Mouse (Mus musculus) left cerebral cortex, adult 9 months (tissue): ENCODE results near the gene Cant1.

Experiments
- DNase-seq, 2 experiments: peaks; one replicate each; pipeline ENCODE4 v3.0.0; 2022; ENCODE audit warnings: low spot score in 2 of 2

Cant1 gene

DNA sequence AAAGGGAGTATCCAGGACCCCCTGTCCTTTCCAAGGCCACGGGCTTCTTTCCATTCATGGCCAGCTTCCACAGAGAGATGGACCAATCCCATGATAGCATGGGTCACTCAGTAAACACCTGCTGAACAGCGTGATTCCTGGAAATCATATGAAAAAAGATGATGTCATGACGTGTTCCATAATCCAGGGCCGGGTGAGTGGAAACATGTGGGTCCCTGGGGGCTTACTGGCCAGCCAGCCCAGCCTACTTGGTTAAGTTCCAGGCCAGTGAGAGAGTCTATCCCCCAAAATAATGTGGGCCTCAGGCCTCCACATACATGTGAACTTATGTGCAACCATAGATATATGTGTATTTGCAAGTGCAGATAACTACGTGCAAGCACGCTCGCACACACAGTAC is 47.0 kb downstream of the Cant1 start:
- no peak for DNase-seq

DNA sequence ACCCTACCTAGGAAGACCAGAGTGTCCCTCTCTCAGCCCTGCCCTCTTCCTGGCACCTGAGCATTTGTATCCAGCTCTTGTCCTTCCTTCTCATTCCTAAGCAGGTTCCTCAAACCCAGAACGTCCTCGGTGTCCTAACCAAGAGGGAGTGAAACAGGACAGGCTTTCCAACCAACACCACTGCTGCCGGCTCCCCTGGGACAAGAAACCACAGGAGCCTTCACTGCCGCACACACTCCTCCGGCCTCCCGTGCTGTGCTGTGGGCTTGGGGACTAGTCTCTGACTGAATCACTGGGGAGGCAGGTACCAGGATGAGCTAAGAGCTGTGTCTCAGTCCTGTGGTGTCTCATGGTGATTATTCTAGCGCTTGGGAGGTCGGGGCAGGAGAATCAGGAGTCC is 49.2 kb downstream of the Cant1 start:
- DNase-seq: no peak

DNA sequence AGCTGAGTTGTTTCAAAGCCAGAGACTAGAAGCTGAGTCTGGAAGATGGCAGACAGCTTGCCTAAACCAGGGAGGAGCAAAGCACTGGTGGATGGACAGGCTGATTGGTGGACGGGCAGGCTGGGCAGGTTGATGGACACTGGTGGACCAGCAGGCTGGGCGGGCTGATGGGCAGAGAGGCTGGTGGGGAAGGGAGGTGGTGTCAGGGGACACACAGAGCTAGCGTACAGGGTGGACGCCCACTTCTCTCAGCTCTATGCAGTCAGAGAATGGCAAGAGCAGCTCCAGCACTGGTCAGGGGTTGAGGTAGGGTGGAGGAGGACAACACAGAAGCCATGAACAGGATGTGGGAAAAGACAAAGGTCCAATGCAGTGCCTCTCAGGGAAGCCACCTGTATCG is 49.6 kb downstream of the Cant1 start:
- no peak for DNase-seq

DNA sequence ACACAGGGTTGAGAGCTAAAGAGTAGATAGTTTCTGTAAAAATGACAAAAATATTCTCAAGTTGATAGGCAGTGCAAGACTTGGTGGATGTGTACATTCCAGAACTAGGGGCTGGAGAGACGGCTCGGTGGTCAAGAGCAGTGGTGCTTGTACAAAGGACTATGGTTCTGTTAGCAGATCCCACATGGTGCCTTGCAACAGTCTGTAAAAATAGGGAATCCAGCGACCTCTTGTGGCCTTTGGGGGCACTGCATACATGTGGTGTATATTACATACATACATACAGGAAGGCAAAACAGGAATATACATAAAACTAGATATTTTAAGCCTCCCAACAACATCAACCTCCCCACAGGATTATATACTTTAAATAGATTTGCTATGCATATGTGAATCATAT is 50.6 kb downstream of the Cant1 start:
- no peak for DNase-seq

DNA sequence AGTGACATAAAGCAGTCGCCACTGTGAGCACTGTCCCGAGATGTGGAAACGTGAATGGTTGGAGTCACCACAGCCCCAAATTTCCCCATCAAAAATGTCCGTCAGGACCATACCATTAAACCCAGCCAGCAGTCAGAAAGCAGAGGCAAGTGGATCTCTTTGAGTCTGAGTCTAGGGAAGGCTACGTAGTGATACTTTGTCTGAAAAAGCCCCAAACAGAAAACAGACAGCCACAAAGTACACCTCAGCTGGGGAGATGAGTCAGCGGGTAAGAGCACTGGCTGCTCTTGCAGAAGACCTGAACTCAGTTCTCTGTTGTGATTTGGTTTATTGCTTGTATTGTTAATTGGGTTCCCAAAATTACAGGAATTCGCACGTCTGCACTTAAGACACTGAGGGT is 52.3 kb downstream of the Cant1 start:
- DNase-seq: no peak

DNA sequence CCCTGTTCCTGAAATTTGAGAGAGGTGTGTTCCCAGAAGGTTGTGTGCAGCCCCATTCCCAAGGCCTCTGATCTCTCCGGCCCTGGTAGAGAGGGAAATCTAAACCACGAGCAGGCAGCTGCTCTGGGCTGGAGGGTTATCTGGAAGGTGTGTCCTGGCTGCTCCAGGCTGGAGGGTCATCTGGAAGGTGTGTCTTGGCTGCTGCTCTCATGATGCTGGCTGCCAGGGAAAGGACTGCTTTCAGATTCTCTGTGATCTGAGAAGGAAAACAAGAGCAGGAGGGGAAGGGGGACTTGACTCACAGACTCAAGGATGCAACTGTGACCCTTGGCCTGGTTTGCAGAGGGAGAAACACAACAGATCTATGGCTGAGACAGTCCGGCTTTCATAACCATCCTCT is 52.8 kb downstream of the Cant1 start:
- DNase-seq: no peak

DNA sequence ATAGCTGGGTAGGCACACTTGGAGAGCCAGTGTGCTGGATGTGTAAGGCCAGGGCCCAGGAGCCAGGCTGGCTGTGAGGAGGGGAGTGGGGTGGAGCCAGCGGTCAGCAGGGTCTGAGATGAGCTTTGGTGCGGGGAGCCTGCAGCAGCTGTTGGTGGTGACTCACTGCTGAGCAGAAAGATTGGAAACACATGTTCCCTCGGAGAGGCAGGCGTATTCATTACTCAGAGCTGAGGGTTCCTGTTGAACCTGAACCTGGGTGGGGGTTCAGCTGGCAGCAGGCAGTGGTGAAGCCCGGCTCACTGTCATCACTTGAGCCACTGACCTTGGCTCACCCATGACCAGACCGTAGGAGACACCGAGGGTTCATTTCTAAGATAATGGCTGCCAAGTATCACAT is 53.7 kb downstream of the Cant1 start:
- DNase-seq: no peak

DNA sequence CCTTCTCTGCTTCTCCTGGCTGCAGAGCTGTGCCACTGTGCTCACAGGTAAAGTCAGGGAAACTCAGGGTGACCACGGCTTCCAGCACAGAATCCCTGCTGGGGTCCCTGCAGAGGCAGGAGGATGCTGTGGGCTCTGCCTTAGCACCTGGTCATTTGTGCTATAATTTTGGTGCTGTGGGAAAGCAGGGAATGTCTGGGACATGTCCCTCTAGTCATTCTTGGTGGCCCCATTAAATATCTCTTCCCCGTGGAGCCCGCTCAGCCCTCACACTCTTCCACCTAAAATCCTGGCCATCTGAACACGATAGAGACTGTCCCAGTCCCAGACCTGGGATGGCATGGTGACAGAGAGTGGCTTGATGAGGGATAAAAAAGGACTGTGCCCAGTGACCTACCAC is 54.9 kb downstream of the Cant1 start:
- DNase-seq: no peak

DNA sequence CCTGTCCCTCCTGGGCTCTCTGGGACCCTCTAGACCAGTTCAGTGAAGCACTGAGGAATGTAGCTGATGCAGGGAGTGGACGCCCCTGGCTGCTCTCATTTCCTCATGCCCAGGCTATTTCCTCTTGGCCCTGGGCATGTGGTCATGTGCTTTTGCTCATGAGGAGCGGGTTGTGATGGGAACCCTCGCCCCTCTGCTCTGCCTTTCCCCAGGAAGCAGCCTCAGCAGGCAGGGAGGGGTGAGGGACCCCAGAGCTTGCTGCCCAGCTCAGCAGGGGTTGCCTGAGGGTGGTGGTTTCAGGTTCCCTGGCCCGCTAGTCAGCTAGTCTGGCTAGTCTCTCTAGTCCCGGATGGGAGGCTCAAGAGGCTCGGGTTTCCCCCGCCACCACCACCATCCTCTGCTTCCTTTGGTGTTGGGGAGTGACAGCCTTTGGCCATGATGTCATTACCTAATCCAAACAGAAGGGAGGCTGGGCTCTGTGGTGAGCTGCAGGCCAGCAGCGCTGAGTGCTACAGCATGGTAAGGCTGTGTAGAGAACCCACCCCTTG is 55.8 kb downstream of the Cant1 start:
- no peak for DNase-seq

DNA sequence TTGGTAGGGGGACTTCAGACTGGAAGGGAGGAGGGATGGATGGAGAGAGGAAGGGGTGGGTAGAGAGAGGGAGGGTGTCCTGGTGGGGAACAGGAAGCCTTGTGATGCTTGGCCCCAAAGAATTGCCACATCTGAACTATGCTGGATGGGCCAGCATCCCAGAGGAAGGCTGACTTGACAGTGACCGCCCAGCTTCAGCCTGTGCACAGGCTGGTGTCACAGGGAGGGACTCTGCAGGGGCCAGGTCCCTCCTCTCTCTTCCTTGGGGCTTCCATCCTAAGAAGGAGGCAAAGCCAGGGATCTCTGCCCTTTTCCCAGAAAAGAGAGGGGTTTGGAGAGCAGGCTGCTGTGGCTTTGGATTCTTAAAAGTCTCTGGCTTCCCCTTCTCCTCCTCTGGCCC is 56.4 kb downstream of the Cant1 start:
- DNase-seq: no peak

DNA sequence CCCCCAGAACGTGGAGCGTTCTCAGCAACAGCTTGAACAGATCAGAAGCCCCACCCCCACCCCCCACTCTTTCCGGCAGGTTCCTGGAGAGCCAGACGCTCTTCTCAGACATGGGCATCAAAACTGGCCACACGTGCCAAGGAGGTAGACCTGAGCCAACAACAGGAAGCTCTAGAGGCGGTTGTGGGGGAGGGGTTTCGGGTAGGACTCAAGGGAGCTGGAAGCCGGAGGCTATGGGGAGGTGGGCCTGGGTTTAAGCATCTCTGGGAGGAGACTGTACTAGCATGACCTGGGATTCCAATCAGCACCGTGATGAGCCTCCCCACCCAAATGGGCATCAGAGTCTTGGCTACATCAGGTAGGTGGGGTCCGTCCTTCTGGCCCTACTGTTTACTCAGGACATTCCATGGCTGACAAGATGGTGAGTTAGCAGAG is 58.0 kb downstream of the Cant1 start:
- no peak for DNase-seq

DNA sequence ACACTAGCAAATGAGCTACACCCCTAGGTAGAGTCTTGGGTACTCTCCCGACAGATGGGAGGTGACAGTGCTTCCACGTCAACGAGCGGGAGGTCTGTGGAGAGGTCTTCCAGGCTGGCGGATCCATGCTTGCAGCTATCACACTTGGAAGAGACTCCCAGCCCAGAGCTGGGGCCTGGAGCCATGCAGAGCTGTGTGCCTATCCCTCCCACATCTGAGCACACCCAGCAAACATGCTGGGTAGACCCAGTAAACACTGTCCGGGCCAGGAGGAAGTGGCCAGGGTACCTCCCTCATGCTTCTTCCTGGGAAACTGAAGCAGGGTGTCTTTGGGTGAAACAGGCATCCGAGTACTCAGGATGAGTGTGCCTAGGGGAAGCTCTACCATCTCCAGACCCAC is 58.4 kb downstream of the Cant1 start:
- DNase-seq: no peak
